Mouse (Mus musculus): Measurements from ENCODE around the gene Mxd3. TPM values are rescaled to one million over a fixed set of nuclear protein-coding genes. Genes with fewer than 3 reads are reported as not detected.

The Mxd3 gene
- polyA plus RNA-seq, 1 experiment from 2014 or later, result 31.6 TPM

- Histone ChIP-seq H3K4me1 (ENCODE audit: control insufficient read depth, insufficient read depth, low read length) (no peaks in the 10 kb centered on the region), H3K27ac (ENCODE audit: low read depth, low read length) (no peak overlapping the region), H3K36me3 (ENCODE audit: control insufficient read depth, insufficient read depth, low read length) (no peaks in the 10 kb centered on the region), H3K4me3 (ENCODE audit: low read depth, low read length) (no peak overlapping the region), H3K9ac (ENCODE audit: low read length) (no peak overlapping the region), H3K27me3 (ENCODE audit: control insufficient read depth, insufficient read depth, low read length) (no peaks in the 10 kb centered on the region), H3K4me2 (ENCODE audit: low read depth) (no peak overlapping the region), H3K9me3 (ENCODE audit: control insufficient read depth, low read length) (no peaks in the 10 kb centered on the region)
- no peak for DNase-seq (ENCODE audit: low spot score)
- no peak for ATAC-seq (ENCODE audit: insufficient read depth, low FRiP score, low TSS enrichment)
- WGBS, result 61% methylated on average over 12 of the region's 12 CpGs
Measured at GRCm38 (mm10) chr13:55338131-55339054, 8.8 kb upstream of the Mxd3 start.

DNA sequence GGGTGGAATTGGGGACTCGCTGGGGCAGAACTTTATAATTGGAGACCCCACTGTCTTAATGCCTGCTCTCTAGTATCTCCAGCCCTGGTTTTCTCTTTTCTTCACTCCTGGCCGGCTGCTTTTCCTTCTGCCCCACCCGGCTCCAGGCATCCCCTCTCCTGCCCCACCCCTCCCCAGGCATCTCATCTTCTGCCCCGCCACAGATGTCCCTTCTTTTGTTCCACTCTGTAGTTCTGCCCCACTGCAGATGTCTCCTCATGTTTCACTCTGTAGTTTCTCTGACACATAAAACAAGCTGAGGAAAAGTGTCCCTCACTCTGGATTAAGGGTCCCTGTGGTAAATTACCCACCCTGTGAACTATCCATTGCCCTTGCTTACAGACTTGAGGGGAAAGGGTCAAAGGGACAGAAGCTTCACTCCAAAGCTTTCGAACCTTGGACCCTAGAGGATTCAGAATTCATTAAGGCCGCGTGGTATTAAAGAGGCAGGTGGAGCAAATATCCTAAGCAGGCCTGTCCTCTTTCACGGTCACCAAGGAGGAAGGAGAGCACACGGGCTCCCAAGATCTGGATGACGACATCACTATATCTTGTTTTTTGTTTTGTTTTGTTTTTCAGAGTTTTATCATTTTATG, 7.8 kb upstream of the Mxd3 start:
- ATAC-seq (ENCODE audit: insufficient read depth, low FRiP score, low TSS enrichment) (no peak), DNase-seq (ENCODE audit: low spot score) (no peak)
- H3K4me3 ChIP-seq (ENCODE audit: low read depth, low read length), result no peak overlapping the region
- WGBS, result 59% methylated on average over 10 of the region's 10 CpGs
- no peak overlapping the region for H3K4me2 ChIP-seq (ENCODE audit: low read depth)
- no peaks in the 10 kb centered on the region for H3K9me3 ChIP-seq (ENCODE audit: control insufficient read depth, low read length)
- no peak overlapping the region for H3K9ac ChIP-seq (ENCODE audit: low read length)
- no peaks in the 10 kb centered on the region for H3K36me3 ChIP-seq (ENCODE audit: control insufficient read depth, insufficient read depth, low read length)
- H3K27ac ChIP-seq (ENCODE audit: low read depth, low read length), result no peak overlapping the region
- no peaks in the 10 kb centered on the region for H3K4me1 ChIP-seq (ENCODE audit: control insufficient read depth, insufficient read depth, low read length)
- no peaks in the 10 kb centered on the region for H3K27me3 ChIP-seq (ENCODE audit: control insufficient read depth, insufficient read depth, low read length)

GRCm38 (mm10) chr13:55335701-55336100, 6.1 kb upstream of the Mxd3 start:
- no peak overlapping the region for H3K4me3 ChIP-seq (ENCODE audit: low read depth, low read length)
- no peak overlapping the region for H3K27ac ChIP-seq (ENCODE audit: low read depth, low read length)
- DNase-seq (ENCODE audit: low spot score), result no peak
- no peaks in the 10 kb centered on the region for H3K27me3 ChIP-seq (ENCODE audit: control insufficient read depth, insufficient read depth, low read length)
- 85% methylated on average over 4 of the region's 4 CpGs for WGBS
- no peak overlapping the region for H3K9ac ChIP-seq (ENCODE audit: low read length)
- no peaks in the 10 kb centered on the region for H3K4me1 ChIP-seq (ENCODE audit: control insufficient read depth, insufficient read depth, low read length)
- no peak for ATAC-seq (ENCODE audit: insufficient read depth, low FRiP score, low TSS enrichment)
- H3K9me3 ChIP-seq (ENCODE audit: control insufficient read depth, low read length), result no peaks in the 10 kb centered on the region
- H3K36me3 ChIP-seq (ENCODE audit: control insufficient read depth, insufficient read depth, low read length), result no peaks in the 10 kb centered on the region
- H3K4me2 ChIP-seq (ENCODE audit: low read depth), result no peak overlapping the region

GRCm38 (mm10) chr13:55332331-55332730, 2.7 kb upstream of the Mxd3 start:
- no peak overlapping the region for H3K27ac ChIP-seq (ENCODE audit: low read depth, low read length)
- no peaks in the 10 kb centered on the region for H3K9me3 ChIP-seq (ENCODE audit: control insufficient read depth, low read length)
- no peak for ATAC-seq (ENCODE audit: insufficient read depth, low FRiP score, low TSS enrichment)
- H3K9ac ChIP-seq (ENCODE audit: low read length), result no peak overlapping the region
- peaks cover 12% of the 10 kb centered on the region for H3K4me1 ChIP-seq (ENCODE audit: control insufficient read depth, insufficient read depth, low read length)
- no peaks in the 10 kb centered on the region for H3K27me3 ChIP-seq (ENCODE audit: control insufficient read depth, insufficient read depth, low read length)
- H3K4me2 ChIP-seq (ENCODE audit: low read depth), result no peak overlapping the region
- no peaks in the 10 kb centered on the region for H3K36me3 ChIP-seq (ENCODE audit: control insufficient read depth, insufficient read depth, low read length)
- WGBS, result 90% methylated on average over 3 of the region's 3 CpGs
- H3K4me3 ChIP-seq (ENCODE audit: low read depth, low read length), result no peak overlapping the region
- DNase-seq (ENCODE audit: low spot score), result no peak

- H3K4me1 ChIP-seq (ENCODE audit: control insufficient read depth, insufficient read depth, low read length), result peaks cover 12% of the 10 kb centered on the region
- no peaks in the 10 kb centered on the region for H3K9me3 ChIP-seq (ENCODE audit: control insufficient read depth, low read length)
- H3K27me3 ChIP-seq (ENCODE audit: control insufficient read depth, insufficient read depth, low read length), result no peaks in the 10 kb centered on the region
- peak overlapping the region; percentile 63 for H3K9ac ChIP-seq (ENCODE audit: low read length)
- peak overlapping the region; percentile 62 for H3K4me3 ChIP-seq (ENCODE audit: low read depth, low read length)
- H3K4me2 ChIP-seq (ENCODE audit: low read depth), result peak overlapping the region; percentile 81
- 49% methylated on average over 14 of the region's 14 CpGs for WGBS
- peaks cover 3% of the 10 kb centered on the region for H3K36me3 ChIP-seq (ENCODE audit: control insufficient read depth, insufficient read depth, low read length)
- H3K27ac ChIP-seq (ENCODE audit: low read depth, low read length), result peak overlapping the region; percentile 84
- ATAC-seq (ENCODE audit: insufficient read depth, low FRiP score, low TSS enrichment) (no peak; the same call in 1 of the 2 replicates), DNase-seq (ENCODE audit: low spot score) (no peak)
Measured at GRCm38 (mm10) chr13:55330567-55331400, 1.2 kb upstream of the Mxd3 start.

DNA sequence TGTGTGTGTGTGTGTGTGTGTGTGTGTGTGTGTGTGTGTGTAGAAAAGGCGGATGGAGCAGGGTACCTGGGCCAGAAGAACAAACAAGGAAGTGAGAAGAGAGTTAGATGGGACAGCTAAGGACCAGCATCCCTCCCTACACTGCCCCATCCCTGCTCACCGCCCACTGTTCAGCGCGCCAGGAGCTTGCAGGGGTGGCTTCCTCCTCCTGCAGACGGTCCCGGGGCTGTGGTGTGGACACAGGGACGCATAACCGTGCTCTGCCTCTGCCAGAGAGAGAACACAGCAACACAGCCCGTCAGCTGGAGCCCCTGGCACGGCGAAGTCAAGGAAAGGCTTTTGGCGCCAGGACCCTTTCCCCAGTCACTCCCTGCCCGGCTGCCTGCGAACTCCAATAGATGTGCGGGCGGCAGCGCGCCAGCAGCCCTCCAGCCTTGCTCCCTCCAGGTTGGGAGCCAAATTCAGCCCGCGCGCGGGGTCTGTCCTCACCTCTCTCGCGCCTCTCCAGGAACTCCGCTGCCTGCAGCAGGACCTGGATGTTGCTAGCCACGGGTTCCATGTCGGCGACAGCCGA, 427 bp downstream of the Mxd3 start:
- peak; percentile 76 for DNase-seq (ENCODE audit: low spot score)
- Histone ChIP-seq H3K9me3 (ENCODE audit: control insufficient read depth, low read length) (no peaks in the 10 kb centered on the region), H3K36me3 (ENCODE audit: control insufficient read depth, insufficient read depth, low read length) (peaks cover 11% of the 10 kb centered on the region), H3K27me3 (ENCODE audit: control insufficient read depth, insufficient read depth, low read length) (no peaks in the 10 kb centered on the region), H3K4me3 (ENCODE audit: low read depth, low read length) (peak overlapping the region; percentile 62), H3K27ac (ENCODE audit: low read depth, low read length) (peak overlapping the region; percentile 84; the same call in 1 of the 2 replicates), H3K9ac (ENCODE audit: low read length) (peak overlapping the region; percentile 63), H3K4me1 (ENCODE audit: control insufficient read depth, insufficient read depth, low read length) (peaks cover 12% of the 10 kb centered on the region), H3K4me2 (ENCODE audit: low read depth) (peak overlapping the region; percentile 81)
- WGBS, result 2% methylated on average over 29 of the region's 29 CpGs
- ATAC-seq (ENCODE audit: insufficient read depth, low FRiP score, low TSS enrichment), result peak; percentile 36; the same call in 1 of the 2 replicates

DNA sequence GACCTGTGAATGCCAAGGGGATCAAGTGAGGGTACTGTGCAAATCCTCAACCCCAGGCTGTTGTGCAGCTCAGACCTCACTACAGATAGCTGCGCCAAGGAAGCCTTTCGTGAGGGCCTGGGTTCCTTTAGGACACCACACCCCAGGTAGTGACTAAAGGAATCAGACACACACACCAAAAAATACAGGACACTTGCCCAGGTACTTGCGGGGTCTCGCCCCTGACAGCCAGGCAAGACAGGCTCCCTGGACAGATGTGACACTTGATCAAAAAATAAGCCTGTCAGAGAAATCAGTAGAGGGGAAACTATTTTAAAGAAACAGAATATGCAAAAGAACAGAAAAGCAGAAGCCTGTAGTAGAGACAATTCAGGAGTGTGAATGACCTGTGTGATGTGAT, 982 bp downstream of the Mxd3 start:
- Histone ChIP-seq H3K27ac (ENCODE audit: low read depth, low read length) (no peak overlapping the region), H3K4me2 (ENCODE audit: low read depth) (peak overlapping the region; percentile 81), H3K9me3 (ENCODE audit: control insufficient read depth, low read length) (no peaks in the 10 kb centered on the region), H3K36me3 (ENCODE audit: control insufficient read depth, insufficient read depth, low read length) (peaks cover 15% of the 10 kb centered on the region), H3K4me3 (ENCODE audit: low read depth, low read length) (peak overlapping the region; percentile 62), H3K27me3 (ENCODE audit: control insufficient read depth, insufficient read depth, low read length) (no peaks in the 10 kb centered on the region), H3K9ac (ENCODE audit: low read length) (peak overlapping the region; percentile 63), H3K4me1 (ENCODE audit: control insufficient read depth, insufficient read depth, low read length) (peaks cover 12% of the 10 kb centered on the region)
- 87% methylated on average over 4 of the region's 4 CpGs for WGBS
- ATAC-seq (ENCODE audit: insufficient read depth, low FRiP score, low TSS enrichment), result no peak
- no peak for DNase-seq (ENCODE audit: low spot score)

DNA sequence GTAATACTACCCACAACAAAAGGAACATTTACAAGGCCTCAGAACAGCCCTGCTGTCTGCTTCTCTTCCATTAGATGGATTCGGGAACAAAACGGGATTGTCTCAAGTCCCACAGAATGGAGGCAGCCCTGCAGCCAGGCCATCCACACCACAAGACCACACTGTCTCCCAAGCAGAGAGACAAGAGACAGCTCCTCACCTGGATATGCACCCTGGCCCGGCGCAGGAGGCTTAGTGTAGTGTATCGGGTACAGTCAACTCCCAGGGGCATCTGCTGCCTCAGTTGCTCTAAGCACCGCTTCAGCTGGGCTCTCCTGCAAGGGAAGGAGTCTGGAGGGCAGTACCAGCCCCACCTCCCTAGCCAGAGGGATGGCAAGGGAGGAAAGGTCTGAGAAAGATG, 1.5 kb downstream of the Mxd3 start:
- WGBS, result 88% methylated on average over 6 of the region's 6 CpGs
- no peak for ATAC-seq (ENCODE audit: insufficient read depth, low FRiP score, low TSS enrichment)
- peaks cover 16% of the 10 kb centered on the region for H3K4me1 ChIP-seq (ENCODE audit: control insufficient read depth, insufficient read depth, low read length)
- peak overlapping the region; percentile 81 for H3K4me2 ChIP-seq (ENCODE audit: low read depth)
- no peaks in the 10 kb centered on the region for H3K27me3 ChIP-seq (ENCODE audit: control insufficient read depth, insufficient read depth, low read length)
- DNase-seq (ENCODE audit: low spot score), result no peak
- peaks cover 16% of the 10 kb centered on the region for H3K36me3 ChIP-seq (ENCODE audit: control insufficient read depth, insufficient read depth, low read length)
- no peaks in the 10 kb centered on the region for H3K9me3 ChIP-seq (ENCODE audit: control insufficient read depth, low read length)
- H3K9ac ChIP-seq (ENCODE audit: low read length), result peak overlapping the region; percentile 63
- no peak overlapping the region for H3K27ac ChIP-seq (ENCODE audit: low read depth, low read length)
- peak overlapping the region; percentile 62 for H3K4me3 ChIP-seq (ENCODE audit: low read depth, low read length)
